Mouse (Mus musculus): ENCODE data around the gene Yars.

The Yars gene

DNA sequence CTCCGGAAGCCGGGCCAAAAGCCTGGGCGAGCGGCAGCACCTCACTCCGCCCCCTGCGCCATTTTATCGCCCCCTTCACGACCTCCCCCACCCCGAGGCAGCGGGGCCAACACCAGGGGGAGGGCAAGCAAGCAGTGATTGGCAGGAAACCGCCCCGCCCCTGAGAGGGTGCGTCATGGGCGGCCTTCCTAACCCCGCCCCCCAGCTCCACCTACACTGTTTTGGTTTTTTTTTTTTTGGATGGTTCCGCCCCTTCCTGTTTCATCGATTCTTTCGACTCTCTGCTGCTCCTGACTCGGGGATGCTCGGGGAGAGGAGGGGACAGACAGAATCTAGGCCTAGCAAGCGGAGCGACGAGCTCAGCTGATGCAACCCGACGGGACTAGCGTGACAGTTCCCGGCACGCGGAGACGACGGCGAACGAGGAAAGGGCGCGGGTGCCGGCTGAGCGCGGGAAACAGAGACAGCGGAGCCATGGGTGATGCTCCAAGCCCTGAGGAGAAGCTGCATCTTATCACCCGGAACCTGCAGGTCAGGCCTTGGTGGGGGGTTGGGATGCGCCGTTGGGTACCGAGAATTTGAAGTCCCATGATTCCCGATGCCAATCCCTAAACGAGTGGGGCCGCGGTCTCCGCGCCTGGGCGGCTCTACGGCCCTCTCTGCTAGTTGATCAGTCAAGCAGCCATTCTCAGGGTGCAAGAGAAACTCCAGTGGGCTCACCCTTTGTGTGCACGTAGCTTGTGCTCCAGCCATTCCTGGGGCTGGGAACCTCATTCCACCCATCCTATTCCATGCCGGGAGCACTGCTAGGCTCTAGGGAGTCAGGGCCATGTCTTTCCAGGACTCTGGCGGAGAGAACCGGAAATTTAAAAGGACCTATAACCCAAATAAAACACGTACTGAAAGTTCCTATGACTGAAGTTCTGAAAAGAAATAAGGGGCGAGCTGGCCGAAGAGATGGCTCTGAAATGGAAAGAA is at the start of gene Yars, which contains the start of gene S100pbp:
TSS of gene Yars (plus strand) at position 219 of the 978 bp plus-strand sequence.
TSS of gene S100pbp (minus strand) at position 186 of the 978 bp plus-strand sequence.
- peak; percentile 99 for DNase-seq (ENCODE audit: low read depth)

DNA sequence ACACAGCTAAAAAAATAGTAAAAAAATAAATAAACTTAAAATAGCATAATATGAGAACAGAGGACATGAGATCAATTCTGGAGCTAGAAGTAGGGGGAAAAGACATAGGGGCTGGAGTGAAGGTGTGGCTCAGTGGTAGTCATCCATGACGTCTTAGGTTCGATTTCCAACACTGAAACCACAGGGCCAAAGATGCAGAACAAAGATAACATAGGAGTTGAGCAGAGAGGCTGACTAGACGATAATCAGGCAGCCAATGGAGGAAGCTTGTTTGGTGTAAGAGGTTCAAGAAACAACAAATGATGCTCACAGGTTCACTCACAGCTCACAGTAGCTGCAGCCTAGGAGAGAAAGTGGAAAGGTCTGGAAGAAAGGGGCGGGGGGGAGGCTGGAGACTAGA is 48.8 kb upstream of the Yars start:
- DNase-seq (ENCODE audit: low read depth): no peak

DNA sequence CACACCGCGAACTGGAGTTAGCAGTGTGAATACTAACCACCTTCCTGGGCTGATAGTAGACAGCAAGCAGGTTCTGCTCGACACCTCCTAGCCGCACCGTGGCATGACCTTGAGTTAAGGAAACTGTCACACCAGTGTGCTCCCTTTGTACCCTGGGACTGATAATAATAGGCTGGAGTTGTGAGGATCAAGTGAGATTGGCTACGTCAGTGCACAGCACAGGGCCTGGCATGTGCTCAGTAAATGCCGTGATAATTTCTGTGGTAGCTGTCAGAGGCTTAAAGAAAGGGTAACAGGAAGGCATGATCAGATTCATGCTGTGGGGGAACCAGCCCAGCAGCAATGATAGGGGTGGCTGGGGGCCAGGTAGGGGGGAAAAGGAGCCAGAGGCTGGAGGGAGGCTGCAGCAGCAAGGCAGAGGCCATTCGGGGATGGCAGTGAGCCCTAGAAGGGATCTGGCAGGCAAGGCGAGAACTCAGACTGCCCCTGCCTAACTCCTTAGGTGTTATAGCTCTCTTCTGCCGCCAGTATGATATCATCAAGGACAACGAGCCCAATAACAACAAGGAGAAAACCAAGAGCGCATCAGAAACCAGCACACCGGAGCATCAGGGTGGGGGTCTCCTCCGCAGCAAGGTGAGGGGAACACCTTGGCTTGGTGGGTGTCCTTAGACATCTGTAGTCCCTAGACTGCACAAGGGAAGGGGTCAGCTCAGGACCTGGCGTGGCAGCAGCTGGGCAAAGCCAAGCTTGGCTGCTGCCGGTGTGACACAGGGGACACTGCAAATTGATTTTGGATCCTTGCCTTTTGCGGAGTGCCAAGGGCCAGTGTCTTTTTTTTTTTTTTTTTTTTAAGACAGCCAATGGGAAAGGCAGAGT is 47.8 kb upstream of the Yars start:
- DNase-seq (ENCODE audit: low read depth): no peak

DNA sequence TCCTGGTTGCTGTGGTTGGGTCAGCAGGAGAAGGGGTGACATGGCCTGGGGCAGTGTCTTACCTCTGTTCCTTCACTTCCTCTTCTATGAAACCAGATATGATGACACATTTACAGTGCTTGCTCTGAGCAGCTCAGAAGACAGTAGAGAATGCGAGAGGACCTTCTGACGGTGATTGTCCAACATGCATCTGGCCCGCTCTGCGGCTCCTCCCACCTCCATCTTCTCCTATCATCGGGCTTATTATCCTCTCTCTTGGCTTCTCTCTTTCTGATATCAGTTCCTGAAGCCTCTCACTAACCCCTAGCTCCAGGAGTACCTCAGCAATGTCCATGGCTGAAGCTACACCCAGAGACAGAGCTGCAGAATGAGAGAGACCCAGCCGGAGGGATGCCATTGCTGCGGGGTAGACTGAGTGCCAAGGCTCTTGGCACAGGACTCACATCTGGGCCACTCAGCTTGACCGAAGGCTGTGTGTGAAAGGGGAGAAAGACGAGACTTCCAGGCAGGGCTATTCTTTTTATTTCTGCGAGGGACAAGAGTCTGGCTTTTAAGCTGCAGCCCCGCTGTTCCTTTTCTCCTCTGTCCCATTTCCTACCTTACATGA is 47.0 kb upstream of the Yars start:
- DNase-seq (ENCODE audit: low read depth): no peak

DNA sequence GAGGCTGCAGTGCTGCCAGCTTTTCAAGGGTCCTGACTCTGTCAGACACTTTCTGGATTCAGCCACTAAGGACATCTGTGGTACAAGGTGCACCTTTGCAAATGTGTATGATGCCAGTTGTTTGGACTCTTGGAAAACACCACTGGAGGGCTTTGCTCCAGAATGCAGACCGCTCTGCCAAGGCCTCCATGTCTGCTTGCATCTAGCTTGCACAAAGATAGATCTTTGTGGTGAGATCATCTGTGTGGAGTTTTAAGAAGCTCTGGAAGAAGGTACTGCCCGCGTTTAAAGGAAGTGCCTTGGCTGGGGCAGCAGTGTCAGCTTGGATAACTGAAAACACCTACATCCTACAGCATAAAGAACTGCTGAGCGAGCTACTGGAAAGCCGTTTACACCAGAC is 46.1 kb upstream of the Yars start:
- DNase-seq (ENCODE audit: low read depth): peak; percentile 26

DNA sequence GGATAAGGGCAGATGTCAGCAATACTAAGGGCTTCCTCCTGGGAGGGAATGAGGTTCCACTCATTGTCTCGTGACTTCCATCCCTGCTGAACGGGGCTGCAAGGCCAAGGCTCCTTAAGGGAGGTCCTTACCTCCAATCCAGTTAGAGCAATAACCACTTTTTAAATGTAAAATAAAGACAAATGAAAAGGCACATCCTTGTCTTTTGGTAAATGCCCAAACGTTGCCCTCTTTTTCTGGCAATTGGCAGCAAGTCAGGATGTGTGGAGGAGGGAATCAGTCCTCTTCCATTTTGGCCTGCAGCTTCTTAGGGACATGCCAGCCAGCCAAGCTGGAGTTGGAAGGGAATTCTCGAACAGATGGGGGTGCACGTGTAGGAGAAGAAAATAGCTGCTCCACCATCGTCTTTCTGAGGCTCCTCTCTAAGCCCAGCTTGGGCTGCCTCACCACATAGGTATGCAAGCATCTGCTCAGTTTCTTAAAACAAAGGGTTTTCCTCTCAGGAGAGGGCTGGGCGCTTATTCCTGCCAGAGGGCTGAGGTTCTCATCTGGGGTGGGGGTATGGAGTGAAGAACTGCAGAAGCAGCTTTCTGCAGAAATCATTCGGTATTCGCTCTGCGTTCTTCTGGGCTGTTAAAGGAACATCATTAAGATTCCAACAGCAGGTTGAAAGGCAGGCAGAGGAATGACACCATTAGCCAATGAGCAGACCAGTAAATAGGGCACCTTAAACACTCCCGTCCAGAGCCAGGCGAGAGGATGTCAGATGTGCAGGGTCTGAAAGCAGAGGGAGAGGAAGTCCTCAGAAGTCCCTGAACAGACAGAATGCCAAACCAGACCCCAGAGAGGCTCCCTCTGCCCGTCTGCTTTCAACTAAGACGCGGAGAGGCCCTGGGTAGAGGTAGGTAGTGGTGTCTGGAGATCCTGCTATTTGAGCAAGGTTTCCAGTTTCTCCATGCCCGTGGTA is 44.9 kb upstream of the Yars start:
- DNase-seq (ENCODE audit: low read depth): no peak

DNA sequence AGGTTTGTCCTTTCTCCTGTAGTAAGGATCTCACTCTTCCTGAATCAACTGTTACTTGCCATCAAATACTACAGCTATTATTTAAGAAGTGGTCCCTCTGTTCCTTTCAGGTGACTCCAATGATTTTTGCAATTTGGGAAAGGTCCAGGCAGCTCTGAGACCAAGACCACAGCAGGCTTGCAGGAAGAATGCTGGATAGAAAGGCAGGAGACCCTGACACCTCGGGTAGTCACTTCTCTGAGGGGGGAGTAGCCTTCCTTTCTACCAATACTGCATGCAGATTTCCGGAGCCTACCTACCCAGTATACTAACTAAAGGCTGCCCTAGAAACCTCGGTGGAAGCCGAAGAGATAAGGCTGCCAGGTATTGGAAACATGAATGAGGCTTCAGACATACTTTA is 44.1 kb upstream of the Yars start:
- no peak for DNase-seq (ENCODE audit: low read depth)

DNA sequence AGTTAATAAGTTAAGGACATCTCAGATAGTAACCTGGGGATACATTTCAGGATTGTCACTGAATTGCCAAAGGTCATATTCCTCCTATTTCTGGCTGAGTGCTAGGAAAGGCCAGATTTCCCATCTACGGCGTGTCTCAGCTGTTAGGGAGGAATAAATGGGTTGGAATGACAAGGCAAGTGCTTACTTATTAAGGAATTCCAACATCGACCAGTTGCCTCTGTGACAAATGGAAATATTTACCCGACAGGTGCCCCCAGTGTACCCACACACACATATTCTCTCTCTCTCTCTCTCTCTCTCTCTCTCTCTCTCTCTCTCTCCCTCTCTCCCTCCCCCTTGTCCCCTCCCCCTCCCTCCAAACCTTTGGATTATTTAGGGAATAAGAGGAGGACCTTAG is 43.6 kb upstream of the Yars start:
- no peak for DNase-seq (ENCODE audit: low read depth)

DNA sequence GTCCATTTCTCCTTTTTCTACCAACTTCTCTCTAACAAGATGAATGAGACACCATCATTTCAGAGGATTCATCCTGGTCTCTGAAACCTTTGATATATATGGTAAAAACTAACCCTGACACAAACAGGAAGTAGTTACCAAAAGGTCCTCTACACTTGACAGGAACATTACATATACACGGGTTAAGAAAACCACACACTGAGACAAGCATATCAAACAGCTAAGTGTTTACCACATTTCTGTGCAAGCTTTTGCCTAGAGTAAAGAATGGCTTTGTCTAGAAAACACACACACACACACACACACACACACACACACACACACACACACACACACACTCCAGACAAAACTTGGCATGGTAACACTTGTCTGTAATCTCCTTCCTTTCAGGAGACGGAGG is 43.2 kb upstream of the Yars start:
- peak; percentile 64 for DNase-seq (ENCODE audit: low read depth)

DNA sequence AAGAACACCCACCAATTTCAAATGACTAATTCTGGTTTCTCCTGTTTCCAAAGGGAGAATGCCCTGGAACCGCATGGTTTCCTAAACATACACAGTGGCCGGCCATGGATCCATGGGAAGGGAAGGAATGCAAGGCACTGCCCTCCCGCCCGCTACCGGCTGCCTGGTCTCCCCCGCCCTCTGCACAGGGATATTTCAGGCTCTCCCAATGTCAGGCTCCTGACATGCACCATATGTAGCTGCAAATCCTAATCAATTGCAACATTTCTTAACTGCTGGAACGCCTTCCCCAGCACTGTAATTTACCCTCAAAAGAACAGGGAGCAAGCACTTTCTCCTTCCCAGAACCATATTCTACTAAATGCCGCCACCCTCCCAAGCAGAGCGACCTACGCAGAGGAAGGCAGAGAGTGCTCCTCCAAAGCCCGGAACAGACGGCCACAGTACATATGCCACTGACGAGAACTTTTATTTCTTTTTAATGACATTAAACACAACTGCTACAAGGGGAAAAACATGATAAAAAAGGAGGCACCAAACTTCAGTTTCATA is 41.9 kb upstream of the Yars start:
- no peak for DNase-seq (ENCODE audit: low read depth)

DNA sequence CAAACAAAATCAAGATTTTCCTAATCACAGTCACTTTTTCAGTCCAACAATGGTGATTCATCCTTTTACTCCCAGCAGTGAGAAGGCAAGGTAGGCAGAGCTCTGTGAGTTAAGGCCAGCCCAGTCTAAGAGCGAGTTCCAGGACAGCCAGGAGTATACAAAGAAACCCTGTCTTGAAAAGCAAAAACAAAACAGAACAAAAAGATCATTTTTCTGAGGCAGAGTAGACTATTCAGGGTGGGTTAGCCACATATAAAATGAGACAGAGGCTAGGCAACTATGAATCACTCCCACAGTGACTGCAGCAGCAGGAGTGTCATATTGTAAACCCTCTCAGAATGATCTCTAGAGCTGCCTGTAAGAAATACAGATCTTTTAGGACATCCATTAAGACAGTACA is 40.2 kb upstream of the Yars start:
- DNase-seq (ENCODE audit: low read depth): no peak

DNA sequence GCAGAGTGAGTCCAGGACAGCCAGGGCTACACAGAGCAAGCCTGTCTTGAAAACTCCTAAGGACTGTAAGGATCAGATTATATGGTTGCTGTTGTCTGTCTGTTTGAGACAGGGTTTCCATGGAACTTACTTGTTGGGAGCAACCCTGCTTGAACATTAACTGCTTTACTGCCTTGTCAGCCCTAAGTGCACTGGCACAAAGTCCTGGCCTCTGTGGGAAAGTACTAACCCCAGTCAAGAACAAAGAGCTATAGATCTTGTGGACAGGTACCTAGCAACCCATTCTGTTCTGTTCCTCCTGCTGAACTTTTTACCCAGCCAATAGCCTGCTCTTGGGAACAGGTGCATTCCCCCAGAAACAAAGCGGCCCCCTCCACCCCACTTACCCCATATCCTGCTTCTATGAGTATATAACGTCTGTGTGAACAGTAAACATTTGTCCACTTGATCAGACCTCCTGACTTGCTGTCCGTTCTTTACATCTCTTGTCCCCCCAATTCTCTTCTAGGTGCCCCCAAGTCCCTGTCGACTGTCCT is 38.2 kb upstream of the Yars start:
- DNase-seq (ENCODE audit: low read depth): no peak

DNA sequence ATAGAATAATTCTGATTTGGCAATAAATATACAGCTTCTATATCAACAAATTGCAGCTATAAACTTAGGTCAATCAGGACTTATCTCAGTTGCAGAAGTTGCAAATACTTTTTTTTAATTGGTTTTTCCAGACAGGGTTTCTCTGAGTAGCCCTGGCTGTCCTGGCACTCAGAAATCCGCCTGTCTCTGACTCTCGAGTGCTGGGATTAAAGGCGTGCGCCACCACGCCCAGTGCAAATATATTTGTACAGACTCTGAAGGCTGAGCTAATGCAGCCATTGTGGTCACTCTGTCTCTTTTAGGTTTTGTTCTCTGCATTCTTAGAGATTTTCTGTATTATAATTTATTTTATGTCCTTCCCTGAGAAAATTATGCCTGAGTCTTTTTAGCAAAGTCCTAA is 32.0 kb upstream of the Yars start:
- DNase-seq (ENCODE audit: low read depth): no peak

DNA sequence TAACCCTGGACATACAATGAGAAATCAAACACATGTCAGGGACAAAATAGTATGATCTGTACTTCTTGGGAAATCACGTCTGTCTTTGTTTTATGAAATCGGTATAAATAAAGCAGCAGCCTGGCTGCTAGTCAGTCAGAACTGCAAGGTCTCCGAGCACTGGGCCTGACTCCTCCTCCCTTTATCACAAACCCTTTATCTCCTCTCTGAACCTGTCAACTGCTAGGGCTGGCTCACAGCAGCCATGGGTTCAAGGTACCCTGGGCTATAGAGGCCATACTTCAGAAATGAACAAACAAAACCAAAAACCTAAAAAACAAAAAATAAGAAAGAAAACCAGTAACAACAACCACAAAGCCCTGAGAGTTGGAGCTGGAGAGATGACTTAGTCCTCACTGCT is 31.0 kb upstream of the Yars start:
- no peak for DNase-seq (ENCODE audit: low read depth)

DNA sequence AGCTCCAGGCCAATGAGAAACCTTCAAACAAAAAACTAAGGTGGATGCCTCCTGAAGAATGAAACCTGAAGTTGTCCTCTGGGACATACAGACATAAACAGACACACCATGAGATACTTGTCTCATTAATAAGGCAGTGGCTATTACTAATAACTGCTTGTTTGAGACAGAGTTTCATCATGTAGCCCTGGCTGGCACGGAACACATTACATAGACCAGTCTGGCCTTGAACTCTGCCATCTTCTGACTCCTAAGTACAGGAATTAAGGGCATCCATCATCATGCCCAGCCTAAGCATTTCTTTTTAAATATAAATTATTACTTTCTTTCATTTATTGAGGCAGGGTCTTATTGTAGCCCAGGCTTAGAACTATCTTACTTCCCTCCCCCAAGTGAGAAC is 28.5 kb upstream of the Yars start:
- no peak for DNase-seq (ENCODE audit: low read depth)

DNA sequence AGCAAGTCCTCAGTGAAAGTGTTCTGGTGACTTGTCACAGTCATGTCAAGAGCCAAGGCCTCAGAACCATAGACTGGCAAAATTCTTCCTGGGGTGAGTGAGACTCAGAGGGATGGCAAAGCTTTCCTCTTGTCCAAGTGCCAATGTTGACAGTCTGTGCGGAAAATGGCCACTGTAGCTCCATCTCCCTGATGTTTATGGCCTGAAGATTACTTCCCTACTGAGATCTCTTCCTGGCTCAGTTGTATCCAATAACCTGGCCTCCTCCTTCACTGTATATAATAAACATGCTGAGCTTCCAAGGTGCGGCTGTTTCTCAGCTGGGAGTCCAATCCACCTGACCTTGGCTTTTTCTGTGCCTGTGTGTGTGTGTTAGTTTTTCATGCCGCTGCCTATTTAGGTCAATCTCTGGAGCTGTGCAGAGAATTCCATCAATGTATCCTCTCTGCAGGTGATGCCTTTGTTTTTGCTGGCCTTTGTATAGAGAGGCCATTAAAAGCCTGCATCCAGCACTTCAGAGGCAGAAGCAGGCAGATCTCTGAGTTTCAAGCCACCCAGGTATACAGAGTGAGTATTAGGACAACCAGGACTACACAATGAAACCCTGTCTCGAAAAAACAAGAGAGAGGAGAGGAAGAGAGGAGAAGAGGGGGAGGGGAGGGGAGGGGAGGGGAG is 27.8 kb upstream of the Yars start:
- no peak for DNase-seq (ENCODE audit: low read depth)

DNA sequence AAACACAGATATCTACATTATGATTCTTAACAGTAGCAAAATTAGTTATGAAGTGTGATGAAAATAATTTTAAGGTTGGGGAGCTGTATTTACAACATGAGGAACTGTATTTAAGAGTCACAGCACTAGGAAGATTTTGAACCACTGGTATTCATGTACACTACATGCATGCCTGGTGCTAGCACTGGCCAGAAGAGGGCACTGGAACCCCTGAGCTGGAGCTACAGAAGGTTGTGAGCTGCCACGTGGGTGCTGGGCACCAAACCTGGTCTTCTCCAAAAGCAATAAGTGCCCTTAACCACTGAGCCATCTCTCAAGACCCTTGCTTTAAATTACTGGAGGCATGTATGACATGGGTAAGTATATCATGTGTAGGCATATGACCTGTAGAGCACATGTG is 17.0 kb upstream of the Yars start:
- no peak for DNase-seq (ENCODE audit: low read depth)

DNA sequence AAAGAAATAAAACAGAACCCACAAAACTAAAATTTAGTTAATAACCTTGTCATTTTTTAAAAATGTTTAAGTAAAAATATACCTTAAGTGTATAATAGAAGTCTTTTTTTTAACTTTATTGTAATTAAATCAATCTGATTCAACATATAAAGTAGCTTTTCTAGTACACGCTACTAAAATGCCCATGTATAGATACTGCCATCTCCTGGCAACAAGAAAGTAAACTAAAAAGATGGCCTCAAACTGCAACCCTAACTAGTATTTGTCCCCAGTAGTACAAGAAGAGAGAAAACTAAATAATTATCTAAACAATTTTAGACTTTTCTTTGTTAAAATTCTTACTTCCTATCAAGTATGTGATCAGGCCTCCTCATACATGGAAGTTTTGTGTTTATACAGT is 10.0 kb upstream of the Yars start:
- DNase-seq (ENCODE audit: low read depth): peak; percentile 37

DNA sequence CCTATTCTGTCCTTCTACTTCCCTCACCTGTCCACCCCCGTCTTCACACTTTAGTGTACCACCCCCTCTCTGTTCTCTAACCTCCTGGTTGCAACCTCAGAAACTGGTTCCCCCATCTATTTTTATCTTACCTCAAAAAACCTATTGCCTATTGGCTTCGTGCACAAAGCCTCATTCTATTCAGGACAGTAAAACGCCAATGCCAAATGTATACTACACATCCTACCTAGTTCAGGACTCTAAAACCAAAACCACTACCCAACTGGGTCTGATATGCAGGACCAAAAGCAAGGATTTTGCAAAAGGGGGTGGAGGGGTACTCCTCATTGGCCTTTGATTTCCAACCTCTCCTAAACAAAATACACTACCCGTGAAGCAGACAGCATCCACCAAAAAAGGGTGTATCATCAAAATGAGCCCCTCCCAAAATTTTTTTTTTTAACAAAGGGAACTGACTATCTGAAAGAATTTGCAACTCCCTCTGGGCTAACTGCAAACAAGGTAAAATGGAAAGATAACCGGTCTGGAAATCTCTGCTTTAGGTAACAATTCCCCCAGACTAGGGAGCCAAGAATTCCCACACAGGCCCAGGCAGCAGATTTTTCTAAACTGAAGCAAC is 1.4 kb upstream of the Yars start:
- DNase-seq (ENCODE audit: low read depth): peak; percentile 13

Data from naive thymus-derived CD4-positive, alpha-beta T cell, adult 2 months (primary cell).